Mouse (Mus musculus) liver, postnatal 0 days (tissue): ENCODE measurements at regions not wholly inside any gene's neighbourhood (a gene's known extent, or its start where the extent isn't known, plus 50 kb on each side); places are given as distances from the start of the nearest gene placed in this dataset.

Experiments
- CTCF ChIP-seq: sonication (generic); IDR thresholded peaks from 2 replicates; pipeline ENCODE4 v1.5.1; 2016; ENCODE audit warnings: antibody characterized with exemption, low read depth
- EP300 ChIP-seq: IDR thresholded peaks from 2 replicates; pipeline ENCODE4 v1.6.1; 2016; ENCODE audit warnings: antibody characterized with exemption, low read depth, mild to moderate bottlenecking

GRCm38 (mm10) chr16:78490245-78490644 lies 86.3 kb downstream of the D16Ertd472e start:
- TF ChIP-seq CTCF (no peak), EP300 (no peak)
